Mouse (Mus musculus) neural tube, embryonic 10.5 days (tissue): ENCODE results near the gene Iqcc.

Experiments used
- DNase-seq: peaks from one replicate; pipeline ENCODE4 v3.0.0-alpha.2; 2017; ENCODE audit warnings: low spot score; ENCODE audit errors: extremely low spot score

Iqcc gene

GRCm38 (mm10) chr4:129622120-129622802 is 3.4 kb upstream of the Iqcc start:
- DNase-seq, result no peak

- no peak for DNase-seq
Observed at GRCm38 (mm10) chr4:129621283-129621841, 2.5 kb upstream of the Iqcc start.

- no peak for DNase-seq
Observed at GRCm38 (mm10) chr4:129620419-129621282, 1.8 kb upstream of the Iqcc start.

- DNase-seq, result no peak
Observed at GRCm38 (mm10) chr4:129618031-129618430, 868 bp downstream of the Iqcc start.

- no peak for DNase-seq
Observed at GRCm38 (mm10) chr4:129617121-129617641, 1.7 kb downstream of the Iqcc start.

- DNase-seq, result no peak
Observed at GRCm38 (mm10) chr4:129616631-129617030, 2.3 kb downstream of the Iqcc start.

GRCm38 (mm10) chr4:129615801-129616290 is 3.1 kb downstream of the Iqcc start:
- DNase-seq, result no peak

GRCm38 (mm10) chr4:129614093-129614492 is 4.8 kb downstream of the Iqcc start, which contains the start of gene Dcdc2b:
Gene Dcdc2b, minus strand, starts transcription at chr4:129614257.
- no peak for DNase-seq

GRCm38 (mm10) chr4:129610472-129610871 is 8.4 kb downstream of the Iqcc start:
- DNase-seq, result no peak

- DNase-seq, result no peak
Observed at GRCm38 (mm10) chr4:129610026-129610425, 8.9 kb downstream of the Iqcc start.

- DNase-seq, result no peak
Observed at GRCm38 (mm10) chr4:129609139-129609631, 9.7 kb downstream of the Iqcc start.

- peak; percentile 84 for DNase-seq
Observed at GRCm38 (mm10) chr4:129608426-129609025, 10.4 kb downstream of the Iqcc start.

GRCm38 (mm10) chr4:129600233-129601158 is 18.4 kb downstream of the Iqcc start, which contains the start of the genes Eif3i and Tmem234:
Gene Eif3i, minus strand, starts transcription at chr4:129600648.
Gene Tmem234, plus strand, starts transcription at chr4:129600668.
- DNase-seq, result peak; percentile 88

GRCm38 (mm10) chr4:129588865-129589264 is 30.0 kb downstream of the Iqcc start:
- no peak for DNase-seq

- DNase-seq, result no peak
Observed at GRCm38 (mm10) chr4:129586943-129587342, 32.0 kb downstream of the Iqcc start.

GRCm38 (mm10) chr4:129585773-129586172 is 33.1 kb downstream of the Iqcc start:
- no peak for DNase-seq

- DNase-seq, result peak; percentile 86
Observed at GRCm38 (mm10) chr4:129584884-129585608, 33.9 kb downstream of the Iqcc start.

GRCm38 (mm10) chr4:129584370-129584769 is 34.5 kb downstream of the Iqcc start:
- DNase-seq, result no peak

- DNase-seq, result no peak
Observed at GRCm38 (mm10) chr4:129582251-129582650, 36.6 kb downstream of the Iqcc start.
